Mouse (Mus musculus): ENCODE measurements around the gene Nfib. TPM values are rescaled to one million over a fixed set of nuclear protein-coding genes. Genes with fewer than 3 reads are reported as not detected.

Gene Nfib
- polyA plus RNA-seq, 2 experiments from 2014 or later = 0.20 TPM; not detected in 1

DNA sequence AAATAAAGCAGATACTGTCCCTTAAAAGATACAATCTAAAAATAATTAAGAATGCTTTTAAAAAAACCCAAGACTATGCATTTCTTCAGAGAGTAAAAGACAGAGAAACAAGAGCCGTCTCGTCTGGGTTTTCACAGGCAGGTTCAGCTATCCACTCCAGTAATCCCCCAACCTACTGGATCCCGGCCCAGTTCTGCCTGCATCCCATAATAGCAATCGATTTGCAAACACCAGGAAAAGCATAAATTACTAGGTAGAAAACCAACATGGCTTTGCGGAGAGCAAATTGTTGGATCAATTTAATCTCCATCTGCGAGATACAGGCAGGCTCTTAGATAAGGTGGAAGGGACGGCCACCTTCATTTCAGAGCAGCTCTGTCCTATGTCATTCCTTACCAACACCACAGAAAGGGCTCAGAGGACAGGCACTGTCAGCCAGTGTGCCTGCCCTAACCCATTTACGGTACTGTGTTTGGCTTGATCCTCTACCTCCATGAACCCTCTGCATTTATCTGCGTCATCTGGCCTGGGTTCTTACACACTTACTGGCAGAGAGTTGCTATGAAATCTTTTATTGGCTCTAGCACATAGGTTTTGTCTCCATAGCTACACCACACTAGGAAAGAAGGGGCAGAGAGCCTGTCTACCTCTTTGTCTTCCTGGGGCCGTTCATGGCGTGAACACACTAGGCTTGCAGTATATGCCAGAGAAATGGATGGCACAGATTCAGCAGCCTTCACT lies 321.4 kb downstream of the Nfib start:
- ATAC-seq = no peak

DNA sequence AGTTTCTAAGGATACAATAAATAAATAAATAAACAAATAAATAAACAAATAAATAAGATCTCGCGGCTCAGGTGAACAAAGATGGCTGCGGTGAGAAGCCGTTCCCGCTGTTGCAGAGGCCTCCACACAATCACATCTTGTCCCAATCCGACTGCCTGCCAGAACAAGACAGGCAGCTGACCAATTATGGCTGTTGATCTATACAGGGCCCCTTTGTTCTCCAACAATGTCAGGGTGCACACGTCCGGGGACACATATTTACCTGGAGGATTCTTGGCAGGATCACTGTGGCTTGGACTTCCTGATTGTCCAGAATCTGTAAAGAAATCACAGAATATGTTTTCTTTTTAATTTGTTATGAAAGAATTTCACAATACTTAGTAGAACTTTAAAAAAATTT lies 322.2 kb downstream of the Nfib start:
- ATAC-seq = no peak

DNA sequence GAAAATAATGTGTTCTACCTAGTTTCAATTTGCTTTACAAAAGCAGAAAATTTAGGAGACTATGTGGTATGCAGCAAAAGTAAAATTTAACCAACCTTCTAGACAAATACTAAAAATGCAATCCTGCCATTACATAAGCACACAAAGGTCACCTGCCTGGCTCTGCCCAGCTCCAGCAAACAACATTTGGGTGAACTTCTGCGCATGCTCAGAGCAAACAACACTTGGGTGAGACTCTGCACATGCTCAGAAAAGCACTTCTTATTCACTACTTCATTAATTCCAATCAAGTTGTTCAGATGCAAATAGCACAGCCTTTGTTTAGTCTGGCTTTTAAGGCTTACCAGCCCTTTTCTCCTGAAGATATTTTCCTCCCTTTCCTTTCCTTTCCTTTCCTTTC lies 323.8 kb downstream of the Nfib start:
- no peak for ATAC-seq

DNA sequence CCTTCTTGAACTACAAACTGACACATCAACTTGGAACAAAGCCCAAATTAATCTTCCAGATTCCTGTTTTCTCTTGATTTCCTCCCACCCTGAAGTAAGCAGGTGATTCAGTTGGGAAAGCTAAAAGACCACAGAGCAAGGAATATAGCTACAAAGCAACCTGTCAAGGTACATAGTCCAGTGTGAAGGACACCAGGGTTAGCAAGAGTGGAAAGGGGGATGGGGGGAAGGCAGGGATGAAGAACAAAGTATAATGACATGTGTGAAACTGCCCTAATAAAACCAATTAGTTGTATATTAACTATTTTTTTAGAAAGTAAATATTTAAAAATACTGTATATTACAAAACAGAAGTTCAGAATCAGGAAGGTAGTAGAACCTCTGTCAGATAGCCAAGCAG lies 325.0 kb downstream of the Nfib start:
- ATAC-seq = no peak

DNA sequence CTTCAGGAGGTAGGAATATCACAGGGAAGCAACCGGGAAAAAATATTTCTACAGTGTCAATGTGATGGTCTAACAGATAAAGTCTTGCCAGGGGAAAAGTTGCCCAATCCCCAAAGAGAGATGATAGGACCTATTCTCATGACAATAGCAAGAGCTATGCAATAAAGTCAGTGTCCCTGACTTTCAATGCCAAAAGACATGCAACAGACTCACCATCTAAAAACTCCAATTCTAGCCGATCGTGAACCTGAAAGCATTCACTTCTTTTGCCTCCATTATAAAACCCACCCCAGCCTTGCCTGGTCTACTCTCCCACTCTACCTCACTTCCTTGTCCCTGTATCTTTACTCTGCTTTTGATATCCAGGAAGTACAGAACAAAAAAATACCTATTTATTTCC lies 327.5 kb downstream of the Nfib start:
- no peak for ATAC-seq

DNA sequence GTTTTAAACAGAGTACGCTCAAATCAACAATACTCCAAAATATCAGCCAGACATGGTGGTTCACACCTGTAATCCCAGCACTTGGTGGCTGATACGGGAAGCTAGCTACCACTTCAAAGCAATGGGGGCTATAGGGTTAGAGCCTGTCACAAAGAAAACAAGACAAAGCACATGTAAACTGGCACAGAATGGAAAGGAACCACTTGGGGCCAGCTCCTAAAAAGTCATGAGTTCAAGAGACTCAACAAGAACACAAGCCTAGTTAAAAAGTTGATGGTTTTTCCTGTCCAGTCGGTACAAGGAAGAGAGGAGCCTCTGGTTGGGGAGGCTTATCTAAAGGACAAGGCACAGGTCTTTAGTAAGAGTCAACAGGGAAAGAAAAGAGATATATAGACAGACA lies 327.9 kb downstream of the Nfib start:
- no peak for ATAC-seq

DNA sequence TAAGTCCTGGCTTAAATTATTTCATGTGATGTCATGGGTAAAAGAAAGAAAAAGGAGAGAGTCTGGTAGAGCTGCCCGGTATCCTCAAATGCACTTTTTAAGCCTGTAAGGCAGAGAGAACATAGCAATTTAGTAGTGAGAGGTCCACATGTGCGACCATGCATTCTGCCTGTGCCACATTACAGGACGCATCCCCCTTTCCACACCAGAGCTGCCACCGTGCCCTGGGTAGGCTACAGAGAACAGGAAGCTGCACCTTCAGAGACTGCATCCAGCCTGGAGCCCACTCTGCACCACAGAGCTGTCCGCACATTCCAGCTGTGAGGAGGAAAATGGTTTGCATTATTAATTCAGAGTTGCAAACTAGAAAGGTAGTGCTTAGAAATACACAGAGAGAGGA lies 331.0 kb downstream of the Nfib start:
- no peak for ATAC-seq

DNA sequence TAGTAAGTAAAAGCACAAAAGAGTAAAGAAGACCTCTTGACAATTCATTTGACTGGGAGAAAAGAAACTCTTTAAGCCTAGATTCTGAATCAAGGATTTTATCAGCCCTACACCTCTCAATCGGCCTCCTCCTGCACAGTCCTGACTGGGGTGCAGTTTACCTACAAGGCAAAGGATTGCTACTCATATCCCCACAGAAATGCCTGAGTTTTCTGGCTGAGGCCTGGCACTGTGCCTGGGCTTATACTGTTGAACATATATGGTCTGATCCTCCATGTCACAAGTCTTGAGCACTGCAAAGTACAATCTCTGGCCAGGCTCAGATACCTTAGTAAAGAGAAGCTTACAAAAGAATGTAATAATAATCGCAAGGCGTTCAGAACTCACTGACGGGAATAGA lies 333.3 kb downstream of the Nfib start:
- no peak for ATAC-seq

DNA sequence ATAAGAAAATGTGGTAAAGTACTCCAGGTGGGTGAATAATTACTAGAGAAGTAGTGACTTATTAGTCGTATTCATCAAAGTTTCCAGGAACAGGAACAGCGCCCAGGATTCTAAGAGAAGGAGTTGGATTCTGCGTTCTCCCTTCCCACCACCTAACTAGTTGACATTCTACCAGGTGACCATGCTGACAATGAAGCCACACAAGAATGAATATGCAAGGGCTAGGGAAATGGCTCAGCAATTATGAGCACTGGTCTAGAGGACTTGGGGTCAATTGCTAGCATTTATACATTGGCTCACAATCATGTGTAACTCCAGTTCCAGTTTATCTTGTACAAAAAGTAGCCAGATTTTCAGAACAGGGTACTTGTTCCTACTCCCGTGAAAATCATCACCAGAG lies 334.1 kb downstream of the Nfib start:
- ATAC-seq = no peak

DNA sequence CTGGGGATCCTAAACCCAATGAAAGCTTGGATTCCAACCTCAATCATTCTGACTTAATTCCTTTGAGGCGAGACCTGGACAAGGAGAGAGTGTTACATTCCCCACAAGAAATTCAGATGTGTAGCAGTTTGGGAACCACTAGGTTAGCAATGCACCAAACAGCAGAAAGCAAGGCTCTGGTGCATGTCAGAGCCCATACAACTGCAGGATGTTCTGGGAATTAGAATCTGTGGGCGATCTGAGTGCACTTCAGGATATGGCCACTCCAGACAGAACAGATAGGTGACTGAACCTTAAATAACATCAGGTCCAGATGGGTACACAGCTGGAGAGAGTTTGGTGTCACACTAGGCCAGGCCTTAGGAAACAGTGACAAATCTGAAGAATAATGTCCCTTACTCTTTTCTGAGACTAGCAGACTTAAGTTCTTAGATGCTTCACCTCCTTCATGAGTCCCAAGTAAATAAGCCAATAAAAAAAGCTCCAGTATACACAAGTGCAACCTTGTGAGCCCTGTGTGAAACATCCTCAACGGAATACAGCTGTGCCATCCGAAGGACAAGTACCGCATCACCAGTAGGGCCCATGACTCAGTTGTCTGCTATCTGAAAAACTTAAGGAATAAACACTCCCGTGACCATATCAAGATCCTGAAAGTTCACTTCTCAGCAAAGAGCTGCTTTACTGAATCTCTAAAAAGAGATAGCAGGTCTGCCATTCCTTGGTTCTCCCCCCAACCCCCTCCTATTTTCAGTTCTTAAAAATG lies 336.4 kb downstream of the Nfib start:
- ATAC-seq = no peak

DNA sequence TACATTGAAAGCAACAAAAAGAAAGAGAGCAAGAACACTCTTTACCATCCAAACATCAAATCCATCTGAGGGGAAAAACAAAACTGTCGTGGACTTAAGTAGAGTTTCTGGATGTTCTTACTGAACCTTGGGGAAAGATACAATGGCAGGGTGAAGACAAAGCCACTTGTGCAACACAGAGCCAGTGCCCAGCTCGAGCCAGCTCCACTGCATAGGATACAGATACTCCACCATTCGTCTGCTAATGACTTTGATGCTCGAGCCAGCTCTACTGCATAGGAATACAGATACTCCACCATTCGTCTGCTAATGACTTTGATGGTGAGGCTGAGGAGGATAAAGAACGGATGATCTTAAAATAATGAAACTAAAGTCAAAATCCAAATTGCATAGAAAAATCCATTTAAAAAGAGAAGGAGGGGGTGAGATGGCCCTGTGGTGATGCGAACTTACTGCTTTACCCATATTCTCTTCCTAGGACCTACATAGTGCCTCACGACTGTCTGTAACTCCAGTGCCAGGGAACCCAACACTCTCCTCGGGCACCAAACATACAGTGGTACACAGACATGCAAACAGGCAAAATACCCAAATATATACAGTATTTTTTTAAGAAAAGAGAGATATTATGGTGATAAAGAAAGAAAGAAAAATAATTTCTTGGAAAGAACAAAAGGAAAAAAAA lies 337.3 kb downstream of the Nfib start:
- no peak for ATAC-seq

DNA sequence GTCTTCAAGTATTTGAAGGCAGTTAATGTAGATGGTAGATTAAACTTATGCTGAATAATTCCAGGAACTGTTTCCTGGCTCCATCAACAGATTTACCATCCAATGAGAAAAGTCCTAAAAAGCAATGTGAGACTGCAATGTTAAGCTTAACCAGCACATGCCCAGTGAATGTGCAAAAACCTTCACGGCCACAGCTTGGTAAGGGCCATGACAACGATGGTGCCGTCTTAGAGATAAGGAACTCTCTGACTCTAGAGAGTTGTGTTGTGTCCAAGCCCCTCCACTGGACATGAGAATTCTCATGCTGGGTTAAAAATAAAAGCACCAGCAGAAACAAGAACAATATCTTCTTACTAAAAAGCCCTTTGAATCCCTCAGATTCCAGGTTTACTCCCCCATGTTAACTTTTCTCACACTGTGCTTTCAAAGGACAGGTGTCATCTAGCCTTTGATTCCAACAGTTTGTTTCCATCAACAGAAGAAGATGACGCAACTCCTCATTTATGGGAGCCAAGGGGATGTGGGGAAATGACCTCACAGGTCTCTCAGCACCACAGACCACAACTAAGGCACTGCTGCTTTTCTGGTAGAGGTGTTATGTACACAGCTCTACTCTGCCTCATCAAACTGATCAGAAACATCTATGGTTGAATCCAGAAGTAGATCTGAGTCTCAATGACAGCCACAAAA lies 340.7 kb downstream of the Nfib start:
- ATAC-seq = no peak

DNA sequence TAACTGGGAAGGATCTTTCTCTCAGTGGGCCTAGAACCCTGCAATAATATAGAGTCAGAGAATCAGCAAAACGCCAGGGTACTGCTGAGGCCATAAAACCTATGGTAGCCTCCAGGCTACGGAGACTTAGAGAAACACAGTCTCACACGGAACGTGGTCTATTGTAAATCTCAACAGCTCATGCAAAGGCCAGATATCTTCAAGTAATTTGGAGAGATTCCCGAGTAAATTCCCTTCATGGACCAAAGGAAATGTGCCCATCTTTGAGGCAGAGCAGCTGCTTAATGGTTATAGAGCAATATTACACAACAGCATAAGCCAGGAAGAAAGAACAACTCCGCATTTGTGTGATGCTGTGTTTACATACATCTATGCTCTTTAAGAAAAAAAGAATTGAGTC lies 341.6 kb downstream of the Nfib start:
- no peak for ATAC-seq

DNA sequence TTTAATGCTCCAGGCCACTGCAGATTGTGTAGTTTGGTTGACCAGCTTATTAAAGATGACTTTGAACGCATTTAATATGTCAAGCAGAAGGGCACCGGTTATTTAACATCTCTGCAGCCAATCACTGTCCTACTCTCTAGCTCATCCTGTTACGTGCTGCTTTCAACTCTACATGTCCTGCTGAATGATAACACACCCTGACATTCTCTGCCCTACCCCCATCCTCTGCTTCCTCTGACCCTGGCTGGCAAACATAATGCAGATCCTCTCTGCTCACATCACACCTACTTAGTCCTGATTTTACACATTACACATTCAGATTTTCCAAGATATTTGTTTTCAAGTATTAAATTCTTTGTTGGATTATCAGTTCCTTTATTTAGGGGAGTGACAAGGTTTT lies 343.3 kb downstream of the Nfib start:
- ATAC-seq = no peak

DNA sequence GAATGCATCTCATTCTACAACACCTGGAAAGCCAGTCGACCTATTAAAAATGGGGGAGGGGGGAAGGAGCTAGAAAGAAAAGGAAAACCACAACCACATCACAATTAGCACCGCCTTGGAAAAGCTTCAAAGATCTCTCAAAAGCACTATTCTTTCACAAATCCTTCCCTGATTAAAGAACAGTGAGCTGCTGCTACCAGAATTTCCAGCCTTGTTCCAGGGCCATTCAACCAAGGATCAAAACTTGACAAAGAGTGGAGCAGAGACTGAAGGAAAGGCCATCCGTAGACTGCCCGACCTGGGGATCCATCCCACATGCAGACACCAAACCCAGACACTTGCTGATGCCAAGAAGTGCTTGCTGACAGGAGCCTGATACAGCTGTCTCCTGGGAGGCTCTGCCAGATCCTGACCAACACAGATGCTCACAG lies 345.5 kb downstream of the Nfib start:
- no peak for ATAC-seq

DNA sequence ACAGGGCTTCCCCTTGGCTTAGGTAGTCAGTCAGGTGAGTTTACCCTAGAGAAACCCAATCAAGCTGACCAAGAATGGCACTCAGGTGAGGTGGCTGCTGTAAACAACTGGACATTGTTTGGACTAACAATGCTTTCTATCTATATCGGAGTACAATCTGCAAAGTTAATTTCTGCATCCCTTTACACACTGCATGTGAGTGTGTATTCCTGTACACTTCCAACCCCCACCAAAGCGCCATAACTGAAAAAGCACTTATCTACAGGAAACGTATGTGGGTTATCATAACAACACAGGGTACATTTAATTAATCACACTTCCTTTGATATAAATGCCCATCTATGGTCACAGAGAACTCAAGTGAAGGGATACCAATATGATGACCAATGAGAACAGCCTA lies 346.4 kb downstream of the Nfib start:
- no peak for ATAC-seq

DNA sequence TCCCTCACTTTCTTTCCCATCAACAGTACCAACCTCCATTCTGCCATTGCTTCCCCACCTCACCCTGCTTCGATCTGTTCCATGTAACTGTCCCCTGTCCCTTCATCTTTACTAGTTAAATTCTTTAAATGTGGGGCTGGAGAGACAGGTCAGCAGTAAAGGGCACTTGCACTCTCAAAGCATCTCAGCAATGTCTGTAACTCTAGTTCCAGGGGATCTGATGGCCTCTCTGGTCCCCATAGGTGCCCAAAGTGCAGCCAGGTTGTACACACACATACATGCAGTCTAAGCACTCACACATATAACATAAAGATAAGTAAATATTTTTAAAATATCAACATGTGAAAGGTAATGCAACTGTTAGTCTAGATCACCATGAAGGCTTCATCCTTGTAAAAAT lies 356.5 kb downstream of the Nfib start:
- ATAC-seq = no peak

DNA sequence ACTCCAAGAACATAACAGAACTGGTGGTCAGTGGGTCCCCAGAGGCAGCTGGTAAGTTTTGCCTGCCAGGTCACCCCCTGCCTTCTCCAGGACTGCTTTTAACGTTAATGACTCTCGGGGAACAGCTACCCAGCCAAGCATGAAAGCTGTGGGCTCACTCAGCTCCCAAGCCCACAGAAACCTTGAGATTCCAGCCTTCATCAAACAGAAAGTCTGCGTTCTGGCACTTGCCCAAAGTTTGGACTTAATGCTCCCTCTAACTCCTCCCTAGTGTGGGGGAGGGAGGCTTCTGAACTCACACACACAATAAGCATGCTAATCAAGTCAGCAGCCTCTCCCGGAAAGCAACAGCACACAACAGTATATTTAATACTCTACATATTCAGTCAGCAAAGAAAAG lies 360.8 kb downstream of the Nfib start:
- no peak for ATAC-seq

DNA sequence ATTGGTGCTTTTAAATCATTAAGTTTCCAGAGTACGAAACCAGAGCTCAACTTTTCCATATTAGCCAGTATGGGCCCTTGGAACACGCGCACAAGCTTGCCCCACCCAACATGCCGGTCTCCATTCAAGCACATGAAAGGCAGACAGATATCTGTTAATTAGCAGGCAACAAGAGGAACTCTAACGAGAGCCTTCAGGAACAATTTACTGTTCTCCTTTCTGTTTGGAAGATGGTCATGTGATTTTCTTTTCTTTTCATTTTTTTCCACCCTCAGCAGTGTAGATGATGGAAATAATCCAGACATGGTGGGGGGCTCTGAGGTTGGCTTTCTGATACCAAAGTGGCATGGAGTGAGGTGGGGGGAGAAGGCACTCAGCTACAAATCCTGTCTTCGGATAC lies 361.3 kb downstream of the Nfib start:
- no peak for ATAC-seq

DNA sequence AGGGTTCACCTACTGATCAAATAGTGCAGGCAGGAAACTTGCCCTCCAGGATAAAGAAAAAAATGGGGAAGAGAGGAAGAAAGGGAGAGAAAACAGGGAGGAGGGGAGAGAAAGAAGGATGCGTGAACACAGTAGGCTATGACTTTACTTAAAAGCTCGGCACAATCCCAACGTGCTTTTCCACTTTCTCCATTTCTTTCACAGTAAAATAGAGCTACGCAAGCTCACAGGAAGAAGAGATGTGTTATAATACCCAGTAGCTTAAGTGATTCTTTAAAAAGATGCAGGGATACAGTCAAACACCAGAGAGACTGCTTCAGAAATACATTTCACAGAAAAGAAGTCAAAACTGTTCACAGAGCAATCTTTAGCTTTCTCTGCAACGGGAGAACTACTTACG lies 366.6 kb downstream of the Nfib start:
- no peak for ATAC-seq

DNA sequence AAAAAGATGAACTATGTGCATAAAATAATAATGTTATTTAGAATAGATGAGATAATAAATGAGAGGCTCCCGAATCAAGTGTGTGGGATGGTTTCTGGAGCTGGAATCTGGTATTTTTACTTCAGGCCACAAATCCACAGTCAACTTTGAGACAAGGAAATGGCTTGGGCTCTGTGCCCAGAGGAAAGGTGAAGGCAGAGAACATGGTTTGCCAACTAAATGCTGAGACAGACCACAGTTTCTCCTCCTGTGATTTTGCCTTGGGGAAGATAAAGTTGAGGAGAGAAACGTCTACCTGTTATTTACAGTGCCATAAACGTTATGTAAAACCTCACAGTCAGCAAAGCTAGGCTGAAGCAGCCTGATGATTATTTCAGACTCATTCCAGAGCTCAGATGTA lies 367.1 kb downstream of the Nfib start:
- no peak for ATAC-seq

DNA sequence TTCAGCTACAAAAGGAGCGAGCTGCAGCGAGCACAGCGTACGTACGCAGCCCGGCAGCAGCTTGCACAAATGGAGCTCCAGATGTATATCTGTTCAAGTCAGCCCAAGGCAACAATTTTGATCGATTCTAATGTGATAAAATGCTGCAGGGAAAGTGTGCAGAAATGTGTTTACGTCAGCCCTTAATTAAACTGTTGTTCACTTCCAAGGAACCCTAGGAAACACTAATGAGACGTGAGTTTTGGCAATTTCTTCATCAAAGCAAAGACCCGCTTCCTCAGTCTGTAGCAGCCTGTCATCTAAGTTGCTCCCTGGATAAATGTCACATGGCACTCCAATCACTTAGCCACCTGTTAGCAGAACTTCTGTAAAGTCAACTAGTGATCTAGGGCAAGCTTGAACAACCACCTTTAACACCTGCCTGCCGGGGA lies 368.6 kb downstream of the Nfib start:
- ATAC-seq = no peak

DNA sequence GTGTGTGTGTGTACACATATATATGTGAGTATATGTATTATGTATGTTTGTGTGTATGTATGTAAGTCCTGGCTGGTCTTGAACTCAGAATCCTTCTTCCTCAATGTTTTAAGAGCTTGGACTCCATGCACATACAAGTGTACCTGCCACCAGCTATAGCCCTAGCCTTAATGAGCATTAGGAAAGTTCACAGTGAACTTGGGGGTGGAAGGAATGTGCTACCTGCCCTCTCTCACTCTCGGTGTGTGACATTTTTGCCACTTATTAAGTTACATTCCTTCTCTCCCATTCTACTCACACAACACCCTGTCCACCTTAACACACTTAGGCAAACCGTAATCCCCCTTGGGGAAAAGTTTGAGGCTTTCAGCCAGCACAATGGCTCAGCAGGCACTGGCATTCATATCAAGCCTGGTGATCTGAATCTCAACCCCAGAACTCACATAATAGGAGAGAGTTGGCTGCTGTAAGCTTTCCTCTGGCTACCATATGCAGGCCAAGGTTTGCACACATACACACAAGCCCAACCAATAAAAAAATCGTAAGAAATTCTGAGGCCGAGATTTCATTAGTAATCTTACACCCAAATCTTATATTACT lies 370.2 kb downstream of the Nfib start:
- ATAC-seq = no peak
